Mouse (Mus musculus) lung, embryonic 15.5 days (tissue): ENCODE data around the gene Cpne4. TPM values are rescaled to one million over a fixed set of nuclear protein-coding genes. Genes with fewer than 3 reads are reported as not detected.
A peak's percentile ranks its signal among the peaks of the same experiment; 100 is the strongest.

Experiments used
- ATAC-seq: fragments of 200-750 bp; cut with Nextera tagmentation; 2 replicates; pipeline ENCODE4 v1.8.0; 2017; ENCODE audit warnings: moderate number of reproducible peaks, borderline replicate concordance; ENCODE audit not compliant: low FRiP score, low TSS enrichment; ENCODE audit errors: extremely low read depth
- H3K27ac ChIP-seq: fragments of 300-500 bp; sonication (generic); 2 replicates; pipeline ENCODE4 v1.5.1; 2015; ENCODE audit warnings: moderate library complexity, mild to moderate bottlenecking, inconsistent platforms
- H3K27me3 ChIP-seq: fragments of 300-500 bp; sonication (generic); 2 replicates; pipeline ENCODE4 v1.6.1; 2015; ENCODE audit warnings: inconsistent platforms
- H3K36me3 ChIP-seq: fragments of 300-500 bp; sonication (generic); 2 replicates; pipeline ENCODE4 v1.6.1; 2015; ENCODE audit warnings: inconsistent platforms
- H3K4me1 ChIP-seq: fragments of 300-500 bp; sonication (generic); 2 replicates; pipeline ENCODE4 v1.6.1; 2015; ENCODE audit warnings: inconsistent platforms
- H3K4me2 ChIP-seq: fragments of 300-500 bp; sonication (generic); 2 replicates; pipeline ENCODE4 v1.6.1; 2015; ENCODE audit warnings: inconsistent platforms, mild to moderate bottlenecking, moderate library complexity
- H3K4me3 ChIP-seq: fragments of 300-500 bp; sonication (generic); 2 replicates; pipeline ENCODE4 v1.5.1; 2015; ENCODE audit warnings: mild to moderate bottlenecking, inconsistent platforms
- H3K9ac ChIP-seq: fragments of 300-500 bp; sonication (generic); 2 replicates; pipeline ENCODE4 v1.6.1; 2015; ENCODE audit warnings: inconsistent platforms
- H3K9me3 ChIP-seq: fragments of 300-500 bp; sonication (generic); 2 replicates; pipeline ENCODE4 v1.6.1; 2016; ENCODE audit warnings: inconsistent platforms
- WGBS: fragments of 180-500 bp; shearing (Covaris S2); methylation state at CpG from one replicate; pipeline ENCODE4 v1.1.7; 2015; 5-methylcytosine and 5-hydroxymethylcytosine counted together
- polyA plus RNA-seq: library from polyadenylated mRNA; unstranded; fragments of >200 nt; fragmentation: Nextera tagmentation; extraction: Ambion mirVana; gene quantifications from 2 replicates; pipeline ENCODE4 v1.2.1, GENCODE M21; 2015

Gene Cpne4
- polyA plus RNA-seq, 1 experiment from 2014 or later = 0.26 TPM

DNA sequence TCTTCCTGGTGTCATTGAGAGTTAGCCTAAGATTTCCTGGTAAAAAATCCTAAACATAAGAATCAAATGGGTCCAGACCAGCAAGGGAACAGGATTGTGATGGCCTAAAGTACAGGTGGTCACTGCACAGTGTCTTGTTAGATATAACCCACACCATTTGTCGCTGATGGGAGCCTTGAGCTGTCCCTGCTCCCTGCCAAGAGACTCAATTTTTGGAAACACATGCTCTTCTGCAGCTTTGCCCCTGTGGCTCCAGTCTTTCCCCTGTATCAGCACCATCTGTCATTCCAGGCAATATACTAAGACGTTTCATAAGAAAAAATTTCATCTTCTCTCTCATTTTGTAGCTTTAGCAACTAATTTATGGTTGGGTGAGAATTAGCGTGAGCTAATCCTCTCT is 281.6 kb downstream of the Cpne4 start:
- no peak for ATAC-seq
- H3K27ac ChIP-seq = no peak overlapping the region
- H3K27me3 ChIP-seq = no peaks in the 10 kb centered on the region
- H3K36me3 ChIP-seq = no peaks in the 10 kb centered on the region
- H3K4me2 ChIP-seq = no peak overlapping the region
- no peak overlapping the region for H3K9ac ChIP-seq
- no peaks in the 10 kb centered on the region for H3K4me1 ChIP-seq
- WGBS = 62% methylated on average over 3 of the region's 3 CpGs
- H3K4me3 ChIP-seq = no peak overlapping the region
- no peaks in the 10 kb centered on the region for H3K9me3 ChIP-seq

DNA sequence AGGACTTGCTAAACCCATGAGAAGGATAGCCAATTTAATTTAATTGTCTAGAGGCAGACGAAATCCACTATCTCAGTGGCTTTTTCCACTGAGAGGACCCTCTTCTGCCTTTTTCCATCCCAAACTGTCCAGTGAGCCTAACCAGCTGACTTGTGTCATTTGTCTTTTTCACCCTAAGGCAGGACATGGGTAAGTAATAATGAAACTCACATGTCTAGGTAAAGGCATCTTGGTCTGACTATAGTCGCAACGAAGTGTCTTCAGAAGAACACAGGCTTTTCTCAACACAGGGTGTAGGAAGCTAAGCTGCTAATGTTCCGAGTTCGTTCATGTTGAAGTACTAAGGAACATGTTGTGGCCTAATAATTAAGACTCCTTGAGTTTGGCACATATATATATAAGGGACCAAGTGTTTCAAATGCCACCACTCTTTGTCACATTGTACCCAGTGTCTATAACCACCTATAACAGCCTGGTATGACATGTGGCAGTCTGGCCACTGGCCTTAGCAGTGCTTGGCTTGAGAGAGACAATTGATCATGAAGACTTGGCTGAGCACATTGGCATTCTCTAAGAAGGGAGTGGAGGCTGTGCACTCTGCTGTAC is 286.0 kb downstream of the Cpne4 start:
- no peak overlapping the region for H3K9ac ChIP-seq
- no peak overlapping the region for H3K27ac ChIP-seq
- H3K4me3 ChIP-seq = no peak overlapping the region
- no peaks in the 10 kb centered on the region for H3K4me1 ChIP-seq
- H3K9me3 ChIP-seq = no peaks in the 10 kb centered on the region
- H3K36me3 ChIP-seq = no peaks in the 10 kb centered on the region
- no peak for ATAC-seq
- H3K27me3 ChIP-seq = no peaks in the 10 kb centered on the region
- 81% methylated on average over 5 of the region's 5 CpGs for WGBS
- no peak overlapping the region for H3K4me2 ChIP-seq

GRCm38 (mm10) chr9:104837931-104838330 is 290.8 kb downstream of the Cpne4 start:
- Histone ChIP-seq H3K27me3 (no peaks in the 10 kb centered on the region), H3K4me2 (no peak overlapping the region), H3K4me3 (no peak overlapping the region), H3K9me3 (no peaks in the 10 kb centered on the region), H3K9ac (no peak overlapping the region), H3K27ac (no peak overlapping the region), H3K4me1 (no peaks in the 10 kb centered on the region), H3K36me3 (no peaks in the 10 kb centered on the region)
- WGBS = 48% methylated on average over 1 of the region's 1 CpGs
- no peak for ATAC-seq

DNA sequence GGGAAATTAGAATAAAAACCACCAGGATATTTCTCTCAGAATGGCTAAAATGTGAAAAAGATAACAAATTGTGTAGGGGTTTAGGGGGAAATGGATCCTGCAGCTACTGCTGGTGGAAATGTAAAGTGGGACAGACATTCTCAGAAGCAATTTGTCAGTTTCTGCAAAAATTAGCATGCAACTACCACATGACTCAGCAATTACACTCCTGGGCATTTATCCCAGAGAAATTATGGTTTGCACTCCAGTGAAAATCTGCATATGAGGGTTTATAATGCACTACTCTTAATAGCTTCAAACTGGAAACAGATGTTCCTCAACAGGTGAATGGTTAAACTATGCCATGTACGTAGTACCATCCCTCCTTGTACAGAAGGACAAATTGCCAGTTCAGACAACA is 294.2 kb downstream of the Cpne4 start:
- no peak for ATAC-seq
- Histone ChIP-seq H3K27ac (no peak overlapping the region), H3K36me3 (no peaks in the 10 kb centered on the region), H3K4me1 (no peaks in the 10 kb centered on the region), H3K4me2 (no peak overlapping the region), H3K4me3 (no peak overlapping the region), H3K27me3 (no peaks in the 10 kb centered on the region), H3K9me3 (no peaks in the 10 kb centered on the region), H3K9ac (no peak overlapping the region)
- WGBS = 88% methylated on average over 1 of the region's 1 CpGs

- H3K9ac ChIP-seq = no peak overlapping the region
- no peaks in the 10 kb centered on the region for H3K4me1 ChIP-seq
- H3K36me3 ChIP-seq = no peaks in the 10 kb centered on the region
- H3K9me3 ChIP-seq = no peaks in the 10 kb centered on the region
- H3K4me3 ChIP-seq = no peak overlapping the region
- ATAC-seq = no peak
- H3K4me2 ChIP-seq = no peak overlapping the region
- 63% methylated on average over 2 of the region's 2 CpGs for WGBS
- H3K27ac ChIP-seq = no peak overlapping the region
- H3K27me3 ChIP-seq = no peaks in the 10 kb centered on the region
Observed at GRCm38 (mm10) chr9:104845226-104845930, 298.3 kb downstream of the Cpne4 start.

- Histone ChIP-seq H3K27me3 (no peaks in the 10 kb centered on the region), H3K36me3 (no peaks in the 10 kb centered on the region), H3K4me3 (no peak overlapping the region), H3K9ac (no peak overlapping the region), H3K9me3 (no peaks in the 10 kb centered on the region), H3K4me2 (no peak overlapping the region), H3K27ac (no peak overlapping the region), H3K4me1 (no peaks in the 10 kb centered on the region)
- ATAC-seq = no peak
- WGBS = 63% methylated on average over 3 of the region's 3 CpGs
Observed at GRCm38 (mm10) chr9:104853701-104854100, 306.6 kb downstream of the Cpne4 start.

DNA sequence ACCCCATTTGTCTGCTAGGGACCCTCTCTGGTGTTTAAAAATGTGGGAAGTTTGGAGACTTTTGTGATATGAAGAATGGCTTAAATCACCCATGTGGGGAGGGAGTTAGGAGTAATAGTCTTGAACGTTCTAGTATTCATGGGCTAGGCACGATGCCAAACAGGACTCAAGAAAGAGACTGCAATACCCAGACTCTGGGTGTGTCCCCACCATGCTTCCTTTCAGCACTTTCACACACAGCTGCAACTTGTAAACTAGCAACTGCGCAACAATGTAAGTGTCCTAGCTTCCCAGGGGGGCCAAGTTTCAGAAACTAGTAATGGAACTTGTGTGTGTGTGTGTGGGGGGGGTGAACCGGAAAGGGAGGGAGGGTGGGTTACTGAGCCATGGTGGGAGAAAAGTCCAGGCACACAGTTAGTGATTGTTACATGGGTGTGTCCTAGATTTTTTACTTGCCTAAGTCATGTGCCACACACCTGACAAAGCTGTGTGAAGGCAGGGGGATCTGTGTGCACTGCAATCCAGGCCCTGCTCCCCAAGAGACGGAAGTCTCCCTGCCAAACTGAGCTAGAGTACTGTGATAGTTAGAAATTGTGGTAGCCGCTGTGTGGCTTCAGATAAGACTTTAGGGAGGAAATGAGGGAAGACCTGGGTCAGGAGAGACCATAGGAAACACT is 307.3 kb downstream of the Cpne4 start:
- H3K4me2 ChIP-seq = no peak overlapping the region
- no peak overlapping the region for H3K4me3 ChIP-seq
- H3K36me3 ChIP-seq = no peaks in the 10 kb centered on the region
- 45% methylated on average over 6 of the region's 6 CpGs for WGBS
- H3K9ac ChIP-seq = no peak overlapping the region
- H3K27me3 ChIP-seq = no peaks in the 10 kb centered on the region
- no peaks in the 10 kb centered on the region for H3K4me1 ChIP-seq
- peak; percentile 89; the same call in 1 of the 2 replicates for ATAC-seq
- no peaks in the 10 kb centered on the region for H3K9me3 ChIP-seq
- no peak overlapping the region for H3K27ac ChIP-seq

- H3K4me3 ChIP-seq = no peak overlapping the region
- no peak for ATAC-seq
- H3K36me3 ChIP-seq = no peaks in the 10 kb centered on the region
- no peak overlapping the region for H3K4me2 ChIP-seq
- H3K27ac ChIP-seq = no peak overlapping the region
- H3K4me1 ChIP-seq = no peaks in the 10 kb centered on the region
- no peaks in the 10 kb centered on the region for H3K27me3 ChIP-seq
- no peak overlapping the region for H3K9ac ChIP-seq
- H3K9me3 ChIP-seq = no peaks in the 10 kb centered on the region
- WGBS = 57% methylated on average over 1 of the region's 1 CpGs
Observed at GRCm38 (mm10) chr9:104865830-104866229, 318.7 kb downstream of the Cpne4 start.

- Histone ChIP-seq H3K9me3 (no peaks in the 10 kb centered on the region), H3K4me2 (no peak overlapping the region), H3K4me3 (no peak overlapping the region), H3K36me3 (no peaks in the 10 kb centered on the region), H3K9ac (no peak overlapping the region), H3K27me3 (no peaks in the 10 kb centered on the region), H3K4me1 (no peaks in the 10 kb centered on the region), H3K27ac (no peak overlapping the region)
- 88% methylated on average over 4 of the region's 4 CpGs for WGBS
- ATAC-seq = no peak
Observed at GRCm38 (mm10) chr9:104872586-104872985, 325.5 kb downstream of the Cpne4 start.

DNA sequence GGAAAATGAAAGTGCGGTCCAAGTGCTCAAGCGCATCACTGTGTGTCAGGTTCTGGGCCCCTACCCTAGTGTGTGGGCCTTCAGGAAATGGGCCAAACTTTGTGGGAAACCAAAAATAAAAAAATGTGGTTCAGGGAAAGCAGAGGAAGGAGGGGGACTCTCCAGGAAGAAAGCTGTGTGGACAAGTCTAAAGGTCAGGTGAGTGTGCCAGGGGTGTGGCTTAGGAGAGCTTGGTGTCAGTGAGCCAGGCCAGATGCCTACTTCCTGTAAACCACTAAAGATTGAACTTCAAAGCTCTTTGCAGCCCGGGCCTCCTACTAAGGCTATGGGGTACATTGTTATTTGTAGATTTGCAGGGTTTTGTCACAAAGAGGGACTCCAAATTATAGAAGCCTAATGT is 327.1 kb downstream of the Cpne4 start:
- no peaks in the 10 kb centered on the region for H3K27me3 ChIP-seq
- WGBS = 63% methylated on average over 3 of the region's 3 CpGs
- no peak overlapping the region for H3K4me3 ChIP-seq
- no peaks in the 10 kb centered on the region for H3K36me3 ChIP-seq
- ATAC-seq = no peak
- no peaks in the 10 kb centered on the region for H3K4me1 ChIP-seq
- H3K9ac ChIP-seq = no peak overlapping the region
- H3K9me3 ChIP-seq = no peaks in the 10 kb centered on the region
- no peak overlapping the region for H3K27ac ChIP-seq
- H3K4me2 ChIP-seq = no peak overlapping the region

- Histone ChIP-seq H3K4me2 (no peak overlapping the region), H3K9ac (no peak overlapping the region), H3K27me3 (no peaks in the 10 kb centered on the region), H3K36me3 (no peaks in the 10 kb centered on the region), H3K9me3 (no peaks in the 10 kb centered on the region), H3K27ac (no peak overlapping the region), H3K4me1 (no peaks in the 10 kb centered on the region), H3K4me3 (no peak overlapping the region)
- WGBS = 49% methylated on average over 3 of the region's 3 CpGs
- ATAC-seq = no peak
Observed at GRCm38 (mm10) chr9:104877014-104877413, 329.9 kb downstream of the Cpne4 start.

DNA sequence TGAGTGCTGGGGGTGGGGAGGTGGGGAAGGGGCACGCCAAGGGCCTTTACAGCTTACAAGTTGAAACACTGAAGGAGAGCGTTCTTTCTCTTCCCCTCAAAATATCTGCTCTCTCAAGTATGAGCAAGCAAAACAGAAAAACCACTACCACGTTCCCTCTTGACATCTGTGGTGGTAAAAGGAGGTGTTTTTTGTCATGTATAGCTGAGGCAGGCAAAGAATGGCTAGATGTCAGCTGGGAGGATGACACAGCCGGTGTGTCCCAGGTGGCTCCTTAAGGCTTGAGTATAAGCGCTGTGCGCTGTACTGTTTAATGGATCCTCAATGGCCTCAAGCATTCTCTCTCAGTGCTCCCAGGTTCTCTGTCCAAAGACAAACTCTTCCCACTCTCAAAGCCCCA is 331.5 kb downstream of the Cpne4 start:
- Histone ChIP-seq H3K27me3 (no peaks in the 10 kb centered on the region), H3K27ac (no peak overlapping the region), H3K36me3 (no peaks in the 10 kb centered on the region), H3K4me2 (no peak overlapping the region), H3K4me1 (no peaks in the 10 kb centered on the region), H3K9me3 (no peaks in the 10 kb centered on the region), H3K9ac (no peak overlapping the region), H3K4me3 (no peak overlapping the region)
- 76% methylated on average over 6 of the region's 6 CpGs for WGBS
- ATAC-seq = no peak
